Mouse (Mus musculus) thymus, postnatal 10 days (tissue): ENCODE results near the gene Mon1b.
A peak's percentile ranks its signal among the peaks of the same experiment; 100 is the strongest.

Experiments
- DNase-seq, 2 experiments: peaks; one replicate each; pipeline ENCODE4 v3.0.0; 2021; ENCODE audit warnings: low spot score in 2 of 2

Mon1b gene

DNA sequence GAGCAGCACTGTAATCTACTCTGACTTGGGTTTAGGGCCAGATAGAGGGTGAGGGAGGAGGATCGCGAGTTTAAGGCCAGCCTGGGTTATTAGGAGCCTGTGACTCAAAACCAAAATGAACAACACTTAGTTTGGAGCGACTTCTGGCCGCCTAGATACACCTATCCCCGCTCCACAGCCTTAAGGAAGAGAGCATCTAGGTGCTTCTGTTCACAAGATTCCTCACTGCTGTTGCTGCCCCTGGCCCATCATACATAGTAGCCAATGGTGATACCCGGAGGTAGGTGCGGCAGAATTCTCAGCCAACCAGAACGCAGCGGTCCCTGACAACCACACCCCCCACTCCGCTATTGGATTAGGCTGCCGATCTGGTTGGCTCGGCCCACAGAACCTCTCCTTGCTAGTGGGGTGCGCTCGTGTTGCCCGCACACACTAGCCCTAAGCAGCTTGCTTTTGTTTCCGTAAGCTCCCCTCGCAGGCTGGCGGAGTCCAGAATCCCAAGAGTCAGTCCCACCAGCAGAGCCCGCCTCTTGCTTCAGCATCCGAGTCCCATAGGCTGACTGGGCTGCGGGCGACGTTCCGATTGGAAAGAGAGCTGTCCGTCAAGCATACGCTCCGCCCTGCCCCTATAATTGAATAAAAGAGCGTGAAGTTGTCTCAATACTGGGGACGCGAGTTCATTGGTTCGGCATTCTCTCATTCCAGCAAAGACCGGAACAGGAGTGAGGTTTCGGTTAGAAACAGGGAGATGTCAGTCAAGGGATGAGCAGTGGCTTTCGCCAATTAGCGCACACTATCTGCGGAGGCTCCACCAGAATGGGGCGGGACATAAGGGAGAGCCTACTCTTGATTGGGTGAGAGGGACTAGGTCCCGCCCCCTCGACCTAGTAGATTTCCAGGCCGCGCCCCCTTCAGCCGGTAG, at the start of gene Mon1b:
Gene Mon1b (plus strand): TSS at position 918 of the 922 bp plus-strand sequence.
- DNase-seq: peak; percentile 93 to 96

DNA sequence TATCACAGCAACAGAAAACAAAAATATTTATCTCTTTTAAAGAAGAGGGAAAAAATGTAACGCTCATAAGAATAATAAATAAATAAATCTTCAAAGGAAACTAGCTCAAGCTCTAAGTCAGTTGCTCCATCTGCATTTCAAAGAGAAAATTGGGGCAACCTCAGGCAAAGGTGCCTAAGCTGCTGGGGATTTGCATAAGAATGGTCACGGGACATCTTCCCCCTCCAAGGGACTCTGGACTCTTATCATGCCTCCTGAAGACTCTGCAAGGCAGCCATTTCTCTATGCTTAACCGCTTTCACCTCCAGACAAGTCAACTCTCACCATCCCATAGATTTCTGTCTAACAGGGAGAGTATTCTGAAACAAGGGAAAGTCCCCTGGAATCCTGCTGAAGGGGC, 37.0 kb upstream of the Mon1b start:
- DNase-seq: no peak

- DNase-seq: no peak
Measured at GRCm38 (mm10) chr8:113632634-113633033, 2.8 kb upstream of the Mon1b start.

DNA sequence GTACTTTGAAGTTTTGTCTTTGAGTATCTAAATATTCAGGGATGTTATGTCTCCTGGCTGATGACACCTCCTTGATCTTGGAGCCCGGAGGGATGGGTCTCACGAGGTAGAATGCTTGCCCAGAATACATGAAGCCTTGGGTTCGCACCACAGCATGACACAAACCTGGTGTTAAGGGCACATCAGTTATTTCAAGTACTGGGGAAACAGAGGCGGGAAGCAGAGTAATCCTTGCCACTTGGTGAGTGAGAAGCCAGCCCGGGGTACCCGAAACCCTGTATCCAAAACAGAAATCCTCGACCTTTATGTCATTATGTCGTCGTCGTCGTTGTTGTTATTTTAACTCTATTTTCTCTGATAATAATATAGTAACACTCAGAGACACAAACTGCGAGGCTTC, 1.2 kb upstream of the Mon1b start:
- no peak for DNase-seq

- DNase-seq: peak; percentile 83 to 88
Measured at GRCm38 (mm10) chr8:113635592-113636279, 349 bp downstream of the Mon1b start.

DNA sequence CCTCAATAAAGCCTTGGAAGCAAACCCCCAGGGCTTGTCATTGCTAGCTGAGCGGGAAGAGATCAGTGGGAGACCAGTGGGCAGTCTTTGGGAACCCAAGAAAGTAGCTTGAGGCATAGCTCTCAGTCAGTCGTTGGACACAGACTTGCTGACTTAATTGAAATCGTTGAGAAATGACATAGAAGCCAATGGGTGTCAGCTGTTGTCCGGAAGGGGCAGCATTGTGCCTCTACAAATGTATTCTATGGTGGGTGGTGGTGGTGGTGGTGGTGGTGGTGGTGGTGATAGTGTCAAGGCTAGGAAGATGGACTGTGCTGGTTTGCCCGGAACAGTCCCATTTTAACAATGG, 867 bp downstream of the Mon1b start:
- no peak for DNase-seq

DNA sequence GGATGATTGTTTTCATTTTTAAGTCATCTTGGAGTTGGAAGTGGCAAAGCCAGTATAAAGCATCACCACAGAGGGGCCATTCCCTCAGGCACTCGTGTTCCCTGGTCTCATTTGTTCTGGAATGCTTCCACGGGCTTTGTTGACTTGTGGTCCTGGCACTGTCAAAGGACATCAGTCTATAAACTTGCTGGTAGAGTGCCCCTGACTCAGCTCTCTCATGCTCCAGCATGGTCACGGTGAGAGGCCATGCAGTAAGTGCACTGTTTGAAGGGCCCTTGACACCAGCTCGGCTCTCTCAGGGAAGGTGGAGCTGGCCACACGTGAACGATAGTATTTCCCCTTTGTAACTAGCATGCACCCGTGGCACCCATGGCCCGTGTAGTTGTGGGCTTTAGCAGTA, 5.0 kb downstream of the Mon1b start:
- DNase-seq: no peak

- no peak for DNase-seq
Measured at GRCm38 (mm10) chr8:113642926-113643325, 7.5 kb downstream of the Mon1b start, which contains the start of gene Syce1l. TSS of gene Syce1l (plus strand) at chr8:113643213.

- DNase-seq: no peak
Measured at GRCm38 (mm10) chr8:113643479-113644210, 8.3 kb downstream of the Mon1b start.

DNA sequence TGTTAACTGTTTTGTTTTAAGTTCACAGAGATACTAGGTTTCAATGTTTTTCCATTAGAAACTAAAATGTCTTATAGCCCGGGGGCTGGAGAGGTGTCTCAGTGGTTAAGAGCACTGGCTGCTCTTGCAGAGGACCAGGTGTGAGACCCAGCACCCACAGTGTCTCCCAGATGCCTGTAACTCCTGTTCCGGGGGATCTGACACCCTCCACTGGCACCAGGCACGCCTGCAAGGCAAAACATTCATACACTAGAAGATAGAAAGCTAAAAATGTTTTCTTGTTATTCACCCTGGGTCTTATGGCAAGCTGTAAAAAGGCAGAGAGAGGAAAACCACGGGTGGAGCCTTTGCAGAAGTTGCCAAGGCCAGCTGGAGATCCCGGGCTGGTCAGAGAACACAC, 9.8 kb downstream of the Mon1b start:
- DNase-seq: no peak

DNA sequence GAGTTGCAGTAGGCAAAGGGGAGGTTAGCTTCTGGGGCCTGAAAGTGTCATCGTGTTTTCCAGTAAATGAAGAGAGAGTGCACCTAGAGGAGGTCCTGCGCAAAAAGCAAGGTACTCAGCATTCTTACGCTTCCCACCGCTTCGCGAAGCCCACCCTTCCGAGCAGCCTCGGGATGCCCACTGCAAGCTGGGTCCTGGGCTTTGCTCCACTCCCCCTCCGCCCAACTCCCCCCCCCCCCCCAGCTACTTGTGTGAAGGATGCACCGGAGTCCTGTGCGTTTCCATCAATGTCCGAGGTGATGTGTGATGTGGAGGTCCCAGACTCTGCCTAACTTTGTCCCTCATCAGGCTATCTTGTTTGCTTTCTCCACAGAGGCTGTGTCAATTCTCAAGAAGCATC, 17.1 kb downstream of the Mon1b start:
- DNase-seq: no peak

- DNase-seq: no peak
Measured at GRCm38 (mm10) chr8:113653151-113653550, 17.8 kb downstream of the Mon1b start.

- no peak for DNase-seq
Measured at GRCm38 (mm10) chr8:113656154-113656553, 20.8 kb downstream of the Mon1b start.

GRCm38 (mm10) chr8:113656681-113657298, 21.4 kb downstream of the Mon1b start:
- DNase-seq: no peak

GRCm38 (mm10) chr8:113660128-113660527, 24.7 kb downstream of the Mon1b start:
- DNase-seq: no peak

DNA sequence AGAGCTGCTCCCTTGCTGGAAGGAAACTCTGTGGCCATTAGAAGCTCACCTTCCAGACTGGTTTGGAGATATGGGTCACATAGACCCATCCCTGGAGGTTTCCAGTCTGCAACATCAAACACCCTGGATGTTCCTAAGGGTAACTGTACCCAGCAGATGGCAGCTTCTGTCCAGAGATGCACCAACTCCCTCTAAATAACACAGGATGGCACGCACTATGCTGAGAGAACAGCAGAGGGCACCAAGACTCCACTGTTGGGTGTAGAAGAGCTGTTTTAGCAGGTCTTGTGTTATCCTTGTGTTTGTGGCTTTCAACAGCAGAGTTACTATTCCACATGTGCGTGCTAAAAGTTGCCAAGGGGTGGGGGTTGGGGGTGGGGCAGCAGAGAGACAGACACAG, 29.2 kb downstream of the Mon1b start:
- peak; percentile 25 to 65 for DNase-seq

GRCm38 (mm10) chr8:113665036-113665435, 29.6 kb downstream of the Mon1b start:
- DNase-seq: no peak

DNA sequence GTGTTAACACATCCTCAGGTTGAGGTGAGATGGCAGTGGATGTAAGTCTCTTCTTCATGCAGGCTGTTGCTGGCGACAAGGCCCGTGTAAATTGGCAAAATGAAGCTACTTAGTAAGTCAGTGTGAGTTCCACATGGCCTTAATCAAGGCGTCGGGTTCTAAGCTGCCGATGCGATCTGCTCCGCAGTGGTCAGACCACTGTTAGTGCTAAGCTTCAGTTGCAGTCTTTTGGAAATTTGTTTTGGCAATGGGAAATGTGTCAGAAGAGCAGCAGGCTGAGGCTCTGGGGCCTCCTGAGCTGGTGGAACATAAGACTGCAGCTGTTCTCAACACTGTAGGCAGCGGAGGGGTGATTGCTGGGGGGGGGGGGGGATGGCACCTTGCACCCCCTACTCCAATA, 30.6 kb downstream of the Mon1b start:
- no peak for DNase-seq

GRCm38 (mm10) chr8:113666714-113667432, 31.5 kb downstream of the Mon1b start:
- no peak for DNase-seq

DNA sequence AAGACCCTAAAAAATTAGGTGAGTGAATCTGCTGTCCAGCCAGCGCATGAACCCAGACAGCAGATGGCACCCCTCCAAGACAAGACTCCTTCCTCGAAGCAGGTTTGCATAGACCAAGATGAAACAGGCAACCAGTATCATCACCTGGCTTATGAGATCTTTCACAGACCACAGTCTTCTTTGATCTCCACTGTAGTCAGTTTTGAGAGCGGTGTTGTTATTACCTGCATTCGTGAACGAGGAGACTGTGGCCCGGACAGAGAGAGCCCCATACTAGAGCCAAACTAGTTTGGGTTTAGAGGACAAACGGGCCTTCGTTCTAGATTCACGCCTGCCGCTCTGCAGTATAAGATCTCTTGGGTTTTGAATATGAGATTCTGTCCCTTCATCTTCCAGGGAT, 34.5 kb downstream of the Mon1b start:
- DNase-seq: no peak

- no peak for DNase-seq
Measured at GRCm38 (mm10) chr8:113672599-113673255, 37.3 kb downstream of the Mon1b start.
